Mouse (Mus musculus): ENCODE measurements around the gene Zc2hc1c.

The Zc2hc1c gene

DNA sequence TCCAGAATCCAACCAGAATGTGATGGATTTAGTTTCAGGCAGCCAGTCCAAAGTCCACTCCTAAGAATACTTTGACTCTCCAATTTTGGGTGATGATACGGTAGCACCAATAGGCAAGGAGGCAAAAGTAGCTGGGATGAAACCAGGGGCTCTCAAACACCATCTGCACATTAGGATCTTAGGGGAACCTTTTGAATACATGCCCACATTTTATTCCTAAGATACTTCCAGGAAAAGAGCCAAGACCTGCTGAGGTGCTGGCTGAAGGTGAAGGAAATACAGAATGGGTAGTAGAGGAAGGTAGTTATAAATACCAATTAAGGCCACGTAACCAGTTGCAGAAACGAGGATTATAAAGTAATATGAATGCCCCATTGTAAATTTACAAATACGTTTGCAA lies 6.6 kb upstream of the Zc2hc1c start:
- in situ Hi-C loops (cut with MboI, MseI), result loop anchor here (5.0 kb wide), 1 partner anchor 109 kb away; no protein-coding TSS in a partner anchor

DNA sequence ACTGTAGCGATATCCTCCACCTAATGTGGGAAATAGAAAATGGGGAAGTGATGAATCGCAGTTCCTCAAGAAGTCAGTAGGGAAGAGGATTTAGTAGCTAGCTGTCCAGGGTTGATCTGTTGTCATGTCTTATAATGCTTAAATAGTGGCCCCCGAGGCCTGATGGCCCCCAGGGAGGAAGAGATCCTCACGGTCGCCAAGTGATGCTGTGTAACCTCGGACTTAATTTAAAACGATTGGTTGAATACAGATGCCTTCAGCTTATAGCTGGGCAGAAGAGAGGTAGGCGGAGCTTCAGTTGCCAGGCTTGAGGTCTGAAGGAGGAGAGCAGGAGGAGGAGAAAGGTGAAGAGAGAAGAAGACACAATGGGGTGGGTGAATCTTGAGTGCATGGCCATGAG lies 4.1 kb upstream of the Zc2hc1c start:
- in situ Hi-C loops (cut with MboI, MseI), result loop anchor here (5.0 kb wide), 1 partner anchor 112 kb away; no protein-coding TSS in a partner anchor

- in situ Hi-C loops (cut with MboI, MseI), result loop anchor here (5.0 kb wide), 1 partner anchor 113 kb away; no protein-coding TSS in a partner anchor
Measured at GRCm38 (mm10) chr12:85284996-85285395, 3.4 kb upstream of the Zc2hc1c start.

- in situ Hi-C loops (cut with MboI, MseI), result no loop called here
Measured at GRCm38 (mm10) chr12:85286941-85287340, 1.4 kb upstream of the Zc2hc1c start.

DNA sequence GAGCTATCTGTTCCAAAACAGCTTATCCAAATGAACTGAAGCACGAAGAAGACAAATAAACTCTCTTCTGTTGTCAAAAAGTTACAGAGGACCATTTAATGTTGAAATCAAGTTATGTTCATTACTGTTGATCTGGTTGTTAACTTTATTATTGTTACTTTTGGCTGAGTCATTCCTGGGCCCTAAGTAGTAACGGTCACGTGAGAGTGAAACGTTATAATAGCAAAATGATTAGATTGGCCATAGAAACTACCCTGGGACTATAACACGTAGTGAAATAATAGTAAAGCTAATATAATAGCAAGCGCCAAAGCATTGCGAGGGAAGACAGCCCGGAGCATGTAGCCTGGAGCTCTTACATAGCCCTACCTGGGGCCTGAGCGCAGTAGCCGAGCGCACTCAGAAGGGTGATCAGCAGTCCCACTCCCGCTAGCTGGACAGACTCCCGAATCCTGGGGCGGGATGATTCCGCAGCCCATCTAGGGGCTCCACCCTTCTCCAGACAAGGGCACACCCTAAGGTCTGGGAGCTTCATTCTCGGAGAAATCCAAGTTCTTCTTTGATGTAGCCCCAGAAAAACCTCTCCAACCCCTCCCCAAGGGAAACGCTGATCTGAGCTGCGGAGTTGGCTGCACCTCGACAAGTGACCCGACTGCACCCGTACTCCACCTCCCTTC lies 444 bp upstream of the Zc2hc1c start, which contains the start of gene Acyp1:
Acyp1 (minus strand) TSS at position 630 of the 677 bp plus-strand sequence.
- in situ Hi-C loops (cut with MboI, MseI), result no loop called here

DNA sequence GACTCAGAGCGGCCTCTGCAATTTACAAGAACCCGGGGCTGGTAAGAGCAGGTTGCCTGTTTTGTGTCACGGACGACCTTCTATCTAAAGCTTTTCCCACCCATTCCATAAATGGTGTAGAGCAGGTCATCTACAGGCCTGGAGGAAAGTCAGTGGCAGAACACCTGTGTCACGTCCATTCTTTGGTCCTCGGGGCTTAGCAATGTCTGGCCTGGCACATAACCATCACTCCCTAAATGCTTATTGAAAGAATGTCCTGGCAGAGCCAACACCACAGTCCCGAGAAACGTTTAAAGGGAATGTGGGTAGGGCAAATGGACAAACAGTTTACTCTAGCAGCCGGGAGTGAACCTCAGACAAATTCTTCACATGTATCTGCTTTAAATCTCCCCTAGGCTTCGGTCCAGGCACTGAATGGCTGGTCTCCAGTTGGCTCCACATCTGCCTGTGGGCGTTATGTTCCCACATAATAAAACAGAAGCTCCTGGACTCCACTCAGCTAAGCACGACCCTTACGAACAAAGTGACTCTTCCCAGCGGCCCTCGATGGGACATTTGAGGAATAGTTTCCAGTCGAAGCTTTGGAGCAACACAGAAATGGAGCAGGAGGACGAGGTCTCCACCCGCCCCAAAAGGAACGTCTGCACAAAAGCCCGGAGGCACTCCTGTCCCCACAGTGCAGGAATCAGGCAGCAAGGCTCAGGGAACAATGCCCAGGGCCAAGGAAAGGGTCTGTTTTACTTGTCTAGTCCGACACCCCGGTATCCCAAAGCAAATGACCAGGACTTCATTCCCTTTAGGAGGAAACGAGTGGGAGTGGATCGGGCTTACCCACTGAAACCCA lies 988 bp downstream of the Zc2hc1c start:
- in situ Hi-C loops (cut with MboI, MseI), result no loop called here

GRCm38 (mm10) chr12:85290633-85291032 lies 2.2 kb downstream of the Zc2hc1c start:
- in situ Hi-C loops (cut with MboI, MseI), result no loop called here

DNA sequence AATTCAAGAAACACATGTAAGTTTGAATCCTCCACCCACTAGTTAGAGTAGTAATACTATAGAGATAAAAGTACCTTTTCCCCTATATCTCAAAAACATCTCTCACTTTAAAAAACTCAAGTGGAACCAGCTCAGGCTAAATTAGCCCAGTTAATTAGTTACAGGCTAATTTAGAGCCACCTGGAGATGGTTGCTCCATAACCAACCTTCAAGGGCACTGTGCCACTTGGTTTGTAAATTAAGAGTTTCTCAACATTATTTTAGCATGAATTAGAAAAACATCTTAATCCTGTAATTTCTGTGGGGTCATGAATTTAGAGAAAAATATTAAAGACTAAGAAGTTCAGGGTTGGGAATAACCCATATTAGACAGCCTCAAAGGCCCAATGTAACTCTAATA lies 3.1 kb downstream of the Zc2hc1c start:
- in situ Hi-C loops (cut with MboI, MseI), result no loop called here

- in situ Hi-C loops (cut with MboI, MseI), result no loop called here
Measured at GRCm38 (mm10) chr12:85292288-85292687, 3.9 kb downstream of the Zc2hc1c start.

DNA sequence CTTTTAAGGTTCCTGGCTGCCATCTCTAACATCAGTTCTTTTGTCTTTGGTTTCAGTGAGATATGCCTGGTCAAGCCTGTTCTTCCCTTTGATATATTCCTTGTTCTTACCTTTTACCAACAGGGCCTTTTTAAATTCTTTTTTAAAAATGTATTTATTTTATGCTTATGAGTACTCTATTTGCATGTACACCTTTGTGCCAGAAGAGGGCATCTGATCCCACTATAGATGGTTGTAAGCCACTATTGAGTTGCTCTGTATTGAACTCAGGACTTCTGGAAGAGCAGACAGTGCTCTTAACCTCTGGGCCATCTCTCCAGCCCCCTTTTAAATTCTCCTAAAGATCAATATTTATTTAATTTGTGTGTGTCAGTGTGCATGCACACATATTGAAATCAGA lies 4.5 kb downstream of the Zc2hc1c start:
- in situ Hi-C loops (cut with MboI, MseI), result no loop called here

GRCm38 (mm10) chr12:85295506-85295905 lies 7.1 kb downstream of the Zc2hc1c start:
- in situ Hi-C loops (cut with MboI, MseI), result no loop called here

GRCm38 (mm10) chr12:85296915-85297314 lies 8.5 kb downstream of the Zc2hc1c start:
- in situ Hi-C loops (cut with MboI, MseI), result no loop called here

- in situ Hi-C loops (cut with MboI, MseI), result no loop called here
Measured at GRCm38 (mm10) chr12:85297345-85297997, 9.1 kb downstream of the Zc2hc1c start.

GRCm38 (mm10) chr12:85298127-85298834 lies 9.9 kb downstream of the Zc2hc1c start:
- in situ Hi-C loops (cut with MboI, MseI), result no loop called here

- in situ Hi-C loops (cut with MboI, MseI), result no loop called here
Measured at GRCm38 (mm10) chr12:85298835-85299180, 10.4 kb downstream of the Zc2hc1c start.

- in situ Hi-C loops (cut with MboI, MseI), result no loop called here
Measured at GRCm38 (mm10) chr12:85303256-85303655, 14.9 kb downstream of the Zc2hc1c start.

GRCm38 (mm10) chr12:85304725-85305124 lies 16.3 kb downstream of the Zc2hc1c start:
- in situ Hi-C loops (cut with MboI, MseI), result loop anchor here (5.0 kb wide), 1 partner anchor 657 kb away; no protein-coding TSS in a partner anchor

- in situ Hi-C loops (cut with MboI, MseI), result loop anchor here (5.0 kb wide), 1 partner anchor 658 kb away; no protein-coding TSS in a partner anchor
Measured at GRCm38 (mm10) chr12:85305247-85305892, 17.0 kb downstream of the Zc2hc1c start.

DNA sequence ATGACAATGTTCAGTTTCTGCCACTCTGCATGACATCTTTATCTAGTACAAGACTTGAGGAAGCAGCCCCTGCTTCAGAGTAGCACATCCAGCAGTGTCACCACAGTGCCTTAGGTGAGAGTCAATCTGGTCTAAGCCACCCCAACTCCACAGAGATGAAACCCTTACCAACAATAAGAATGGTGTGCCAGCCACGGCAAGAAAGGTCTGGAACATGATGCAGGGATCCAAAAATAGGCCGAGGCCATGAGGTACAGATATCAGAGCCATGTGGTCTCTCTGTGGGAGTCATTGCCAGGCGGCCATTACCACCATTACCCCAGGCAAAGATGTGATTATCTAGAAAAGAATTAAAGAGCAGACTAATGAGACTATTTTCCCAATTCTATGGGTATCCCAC lies 20.3 kb downstream of the Zc2hc1c start:
- in situ Hi-C loops (cut with MboI, MseI), result loop anchor here (5.0 kb wide), 1 partner anchor 661 kb away; no protein-coding TSS in a partner anchor

DNA sequence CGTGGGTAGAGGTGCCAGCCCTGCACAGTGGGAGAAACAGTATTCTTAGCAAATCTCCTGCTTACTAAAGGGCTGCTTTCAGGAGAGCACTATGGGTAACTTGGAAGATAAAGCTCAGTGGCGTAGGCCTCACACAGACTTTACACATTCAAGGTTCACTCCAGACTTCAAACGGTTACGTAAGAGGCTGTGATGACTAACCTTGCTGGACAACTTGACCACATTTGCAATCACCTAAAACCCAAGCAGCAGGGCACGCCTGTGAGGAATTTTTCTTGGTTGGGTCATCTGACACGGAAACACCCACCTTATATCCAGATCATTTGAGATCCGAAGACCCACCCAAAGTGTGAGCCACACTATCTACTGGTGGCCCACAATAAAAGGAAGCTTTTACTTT lies 41.8 kb downstream of the Zc2hc1c start:
- in situ Hi-C loops (cut with MboI, MseI), result no loop called here

Data from T-helper 1 cell (primary cell).